Mouse (Mus musculus): ENCODE results near the gene Csrp1. TPM values are rescaled to one million over a fixed set of nuclear protein-coding genes. Genes with fewer than 3 reads are reported as not detected.
A peak's percentile ranks its signal among the peaks of the same experiment; 100 is the strongest.

Gene Csrp1
- polyA plus RNA-seq, 1 experiment from 2014 or later = 24.9 TPM

GRCm38 (mm10) chr1:135782816-135783215 lies 63.0 kb downstream of the Csrp1 start:
- 41% methylated on average over 10 of the region's 10 CpGs for WGBS

GRCm38 (mm10) chr1:135787799-135788198 lies 67.9 kb downstream of the Csrp1 start:
- no peak overlapping the region for H3K4me2 ChIP-seq (ENCODE audit: low read length)
- no peaks in the 10 kb centered on the region for H3K9me3 ChIP-seq (replicated peaks; ENCODE audit: control insufficient read depth, low read length)
- H3K27me3 ChIP-seq (replicated peaks; ENCODE audit: control insufficient read depth, insufficient read depth, low read length) = no peaks in the 10 kb centered on the region
- WGBS = 46% methylated on average over 3 of the region's 3 CpGs
- H3K27ac ChIP-seq (ENCODE audit: low read depth, low read length) = no peak overlapping the region
- ATAC-seq (no peak; the same call in 1 of the 2 replicates), DNase-seq (ENCODE audit: low spot score) (peak; percentile 80)
- no peak overlapping the region for H3K4me3 ChIP-seq (ENCODE audit: low read depth, low read length)
- H3K36me3 ChIP-seq (ENCODE audit: control insufficient read depth, insufficient read depth, low read length) = no peaks in the 10 kb centered on the region
- H3K4me1 ChIP-seq (ENCODE audit: control insufficient read depth, insufficient read depth, low read length) = no peaks in the 10 kb centered on the region
- H3K9ac ChIP-seq (ENCODE audit: low read length) = no peak overlapping the region

More at GRCm38 (mm10) chr1:135782816-135783215, 63.0 kb downstream of the Csrp1 start:
- no peak overlapping the region for H3K9ac ChIP-seq (ENCODE audit: low read length)
- H3K27me3 ChIP-seq (replicated peaks; ENCODE audit: control insufficient read depth, insufficient read depth, low read length) = no peaks in the 10 kb centered on the region
- ATAC-seq (no peak), DNase-seq (ENCODE audit: low spot score) (no peak)
- no peak overlapping the region for H3K27ac ChIP-seq (ENCODE audit: low read depth, low read length)
- no peak overlapping the region for H3K4me2 ChIP-seq (ENCODE audit: low read length)
- H3K9me3 ChIP-seq (replicated peaks; ENCODE audit: control insufficient read depth, low read length) = no peaks in the 10 kb centered on the region
- no peaks in the 10 kb centered on the region for H3K36me3 ChIP-seq (ENCODE audit: control insufficient read depth, insufficient read depth, low read length)
- no peak overlapping the region for H3K4me3 ChIP-seq (ENCODE audit: low read depth, low read length)
- no peaks in the 10 kb centered on the region for H3K4me1 ChIP-seq (ENCODE audit: control insufficient read depth, insufficient read depth, low read length)

GRCm38 (mm10) chr1:135788708-135789107 lies 68.8 kb downstream of the Csrp1 start:
- 0 out of 2 replicates have a peak, but pooled peaks cover 3% of the 10 kb centered on the region for H3K4me1 ChIP-seq (ENCODE audit: control insufficient read depth, insufficient read depth, low read length)
- no peak overlapping the region for H3K4me2 ChIP-seq (ENCODE audit: low read length)
- no peaks in the 10 kb centered on the region for H3K36me3 ChIP-seq (ENCODE audit: control insufficient read depth, insufficient read depth, low read length)
- 60% methylated on average over 10 of the region's 10 CpGs for WGBS
- no peak overlapping the region for H3K9ac ChIP-seq (ENCODE audit: low read length)
- no peaks in the 10 kb centered on the region for H3K9me3 ChIP-seq (replicated peaks; ENCODE audit: control insufficient read depth, low read length)
- H3K27ac ChIP-seq (ENCODE audit: low read depth, low read length) = no peak overlapping the region
- ATAC-seq (no peak), DNase-seq (ENCODE audit: low spot score) (no peak)
- H3K4me3 ChIP-seq (ENCODE audit: low read depth, low read length) = no peak overlapping the region
- no peaks in the 10 kb centered on the region for H3K27me3 ChIP-seq (replicated peaks; ENCODE audit: control insufficient read depth, insufficient read depth, low read length)

- H3K9me3 ChIP-seq (replicated peaks; ENCODE audit: control insufficient read depth, low read length) = no peaks in the 10 kb centered on the region
- 8% methylated on average over 5 of the region's 5 CpGs for WGBS
- no peaks in the 10 kb centered on the region for H3K27me3 ChIP-seq (replicated peaks; ENCODE audit: control insufficient read depth, insufficient read depth, low read length)
- H3K27ac ChIP-seq (ENCODE audit: low read depth, low read length) = no peak overlapping the region
- ATAC-seq (peak; percentile 40; the same call in 1 of the 2 replicates), DNase-seq (ENCODE audit: low spot score) (peak; percentile 77)
- no peak overlapping the region for H3K9ac ChIP-seq (ENCODE audit: low read length)
- 0 out of 2 replicates have a peak, but pooled peaks cover 3% of the 10 kb centered on the region for H3K4me1 ChIP-seq (ENCODE audit: control insufficient read depth, insufficient read depth, low read length)
- no peak overlapping the region for H3K4me3 ChIP-seq (ENCODE audit: low read depth, low read length)
- H3K4me2 ChIP-seq (ENCODE audit: low read length) = no peak overlapping the region
- H3K36me3 ChIP-seq (ENCODE audit: control insufficient read depth, insufficient read depth, low read length) = no peaks in the 10 kb centered on the region
Measured at GRCm38 (mm10) chr1:135789815-135790214, 70.0 kb downstream of the Csrp1 start.

GRCm38 (mm10) chr1:135792143-135792939 lies 72.5 kb downstream of the Csrp1 start:
- H3K4me1 ChIP-seq (ENCODE audit: control insufficient read depth, insufficient read depth, low read length) = 0 out of 2 replicates have a peak, but pooled peaks cover 3% of the 10 kb centered on the region
- no peak overlapping the region for H3K9ac ChIP-seq (ENCODE audit: low read length)
- whole genome bisulfite sequencing = 62% methylated on average over 13 of the region's 13 CpGs
- ATAC-seq (no peak), DNase-seq (ENCODE audit: low spot score) (no peak)
- H3K27ac ChIP-seq (ENCODE audit: low read depth, low read length) = no peak overlapping the region
- no peaks in the 10 kb centered on the region for H3K36me3 ChIP-seq (ENCODE audit: control insufficient read depth, insufficient read depth, low read length)
- no peaks in the 10 kb centered on the region for H3K9me3 ChIP-seq (replicated peaks; ENCODE audit: control insufficient read depth, low read length)
- H3K4me2 ChIP-seq (ENCODE audit: low read length) = no peak overlapping the region
- H3K27me3 ChIP-seq (replicated peaks; ENCODE audit: control insufficient read depth, insufficient read depth, low read length) = no peaks in the 10 kb centered on the region
- no peak overlapping the region for H3K4me3 ChIP-seq (ENCODE audit: low read depth, low read length)

GRCm38 (mm10) chr1:135793370-135794215 lies 73.7 kb downstream of the Csrp1 start:
- Histone ChIP-seq H3K4me2 (ENCODE audit: low read length) (peak overlapping the region; percentile 41), H3K27me3 (replicated peaks; ENCODE audit: control insufficient read depth, insufficient read depth, low read length) (no peaks in the 10 kb centered on the region), H3K27ac (ENCODE audit: low read depth, low read length) (no peak overlapping the region), H3K9ac (ENCODE audit: low read length) (peak overlapping the region; percentile 40; the same call in 1 of the 2 replicates), H3K36me3 (ENCODE audit: control insufficient read depth, insufficient read depth, low read length) (no peaks in the 10 kb centered on the region), H3K4me1 (ENCODE audit: control insufficient read depth, insufficient read depth, low read length) (0 out of 2 replicates have a peak, but pooled peaks cover 3% of the 10 kb centered on the region), H3K4me3 (ENCODE audit: low read depth, low read length) (0 out of 2 replicates have a peak overlapping the region, but pooled peaks have one; percentile 5), H3K9me3 (replicated peaks; ENCODE audit: control insufficient read depth, low read length) (no peaks in the 10 kb centered on the region)
- WGBS = 17% methylated on average over 27 of the region's 27 CpGs
- ATAC-seq = peak; percentile 15; the same call in 1 of the 2 replicates
- peak; percentile 28 for DNase-seq (ENCODE audit: low spot score)

- 53% methylated on average over 19 of the region's 20 CpGs for WGBS
- Histone ChIP-seq H3K36me3 (ENCODE audit: control insufficient read depth, insufficient read depth, low read length) (no peaks in the 10 kb centered on the region), H3K4me3 (ENCODE audit: low read depth, low read length) (no peak overlapping the region), H3K9me3 (replicated peaks; ENCODE audit: control insufficient read depth, low read length) (no peaks in the 10 kb centered on the region), H3K9ac (ENCODE audit: low read length) (no peak overlapping the region), H3K27ac (ENCODE audit: low read depth, low read length) (no peak overlapping the region), H3K27me3 (replicated peaks; ENCODE audit: control insufficient read depth, insufficient read depth, low read length) (no peaks in the 10 kb centered on the region), H3K4me2 (ENCODE audit: low read length) (peak overlapping the region; percentile 41; the same call in 1 of the 2 replicates), H3K4me1 (ENCODE audit: control insufficient read depth, insufficient read depth, low read length) (0 out of 2 replicates have a peak, but pooled peaks cover 3% of the 10 kb centered on the region)
- DNase-seq (ENCODE audit: low spot score) (no peak), ATAC-seq (no peak)
Measured at GRCm38 (mm10) chr1:135794216-135795134, 74.6 kb downstream of the Csrp1 start.

GRCm38 (mm10) chr1:135798492-135798891 lies 78.6 kb downstream of the Csrp1 start:
- ATAC-seq = no peak
- Histone ChIP-seq H3K27me3 (replicated peaks; ENCODE audit: control insufficient read depth, insufficient read depth, low read length) (no peaks in the 10 kb centered on the region), H3K9me3 (replicated peaks; ENCODE audit: control insufficient read depth, low read length) (no peaks in the 10 kb centered on the region), H3K9ac (ENCODE audit: low read length) (no peak overlapping the region), H3K27ac (ENCODE audit: low read depth, low read length) (no peak overlapping the region), H3K4me2 (ENCODE audit: low read length) (no peak overlapping the region), H3K4me3 (ENCODE audit: low read depth, low read length) (no peak overlapping the region), H3K4me1 (ENCODE audit: control insufficient read depth, insufficient read depth, low read length) (peaks cover 7% of the 10 kb centered on the region), H3K36me3 (ENCODE audit: control insufficient read depth, insufficient read depth, low read length) (no peaks in the 10 kb centered on the region)
- WGBS = 73% methylated on average over 1 of the region's 1 CpGs
- DNase-seq (ENCODE audit: low spot score) = no peak
